Mouse (Mus musculus): Measurements from ENCODE around the gene Gprin1. TPM values are rescaled to one million over a fixed set of nuclear protein-coding genes. Genes with fewer than 3 reads are reported as not detected.
"Not testable (repeated sequence)": the region's sequence is repeated elsewhere in the genome, so short reads cannot be mapped to it uniquely, and the experiment has no call there.

The Gprin1 gene
- 15.6 and 22.5 TPM in 2 replicates for polyA plus RNA-seq (2015; fragmentation: Nextera tagmentation; extraction: Ambion mirVana)

- peak; percentile 64 for ATAC-seq (replicated peaks)
- WGBS, result 2% methylated on average over 29 of the region's 29 CpGs
- H3K4me1 ChIP-seq, result peaks cover 68% of the 10 kb centered on the region
These were observed at the start of gene Gprin1 for GRCm38 (mm10) chr13:54749864-54750411. Gene Gprin1, minus strand, starts transcription at chr13:54749874.

GRCm38 (mm10) chr13:54798740-54799139 lies 49.1 kb upstream of the Gprin1 start:
- Histone ChIP-seq H3K4me3 (no peak overlapping the region), H3K27ac (replicated peaks) (no peak overlapping the region), H3K36me3 (no peaks in the 10 kb centered on the region), H3K9ac (replicated peaks) (no peak overlapping the region), H3K4me2 (replicated peaks) (no peak overlapping the region), H3K4me1 (peaks cover 5% of the 10 kb centered on the region), H3K27me3 (0 out of 2 replicates have a peak, but pooled peaks cover 6% of the 10 kb centered on the region), H3K9me3 (no peaks in the 10 kb centered on the region)
- no peak for ATAC-seq (replicated peaks)
- WGBS, result 82% methylated on average over 10 of the region's 10 CpGs

More at GRCm38 (mm10) chr13:54749864-54750411, at the start of gene Gprin1:
- peak within 1 kb of the TSS; percentile 76 for H3K9ac ChIP-seq (replicated peaks)
- peak within 1 kb of the TSS; percentile 91 for H3K27ac ChIP-seq (replicated peaks)
- H3K27me3 ChIP-seq, result peaks cover 5% of the 10 kb centered on the region; the same call in 1 of the 2 replicates
- H3K4me2 ChIP-seq (replicated peaks), result peak within 1 kb of the TSS; percentile 69
- no peaks in the 10 kb centered on the region for H3K36me3 ChIP-seq
- peak within 1 kb of the TSS; percentile 77 for H3K4me3 ChIP-seq
- no peaks in the 10 kb centered on the region for H3K9me3 ChIP-seq

GRCm38 (mm10) chr13:54797861-54798643 lies 48.4 kb upstream of the Gprin1 start:
- Histone ChIP-seq H3K4me1 (peaks cover 5% of the 10 kb centered on the region), H3K9me3 (no peaks in the 10 kb centered on the region), H3K4me2 (replicated peaks) (no peak overlapping the region), H3K4me3 (no peak overlapping the region), H3K36me3 (no peaks in the 10 kb centered on the region), H3K27me3 (0 out of 2 replicates have a peak, but pooled peaks cover 6% of the 10 kb centered on the region), H3K9ac (replicated peaks) (no peak overlapping the region), H3K27ac (replicated peaks) (no peak overlapping the region)
- no peak for ATAC-seq (replicated peaks)
- 82% methylated on average over 16 of the region's 16 CpGs for WGBS

GRCm38 (mm10) chr13:54797356-54797755 lies 47.7 kb upstream of the Gprin1 start:
- WGBS, result 38% methylated on average over 4 of the region's 4 CpGs
- Histone ChIP-seq H3K36me3 (no peaks in the 10 kb centered on the region), H3K4me3 (no peak overlapping the region), H3K4me1 (peaks cover 5% of the 10 kb centered on the region), H3K9ac (replicated peaks) (no peak overlapping the region), H3K27me3 (0 out of 2 replicates have a peak, but pooled peaks cover 6% of the 10 kb centered on the region), H3K4me2 (replicated peaks) (no peak overlapping the region), H3K9me3 (no peaks in the 10 kb centered on the region), H3K27ac (replicated peaks) (no peak overlapping the region)
- no peak for ATAC-seq (replicated peaks)

GRCm38 (mm10) chr13:54794843-54795242 lies 45.2 kb upstream of the Gprin1 start:
- no peaks in the 10 kb centered on the region for H3K36me3 ChIP-seq
- H3K4me1 ChIP-seq, result peaks cover 7% of the 10 kb centered on the region
- H3K27ac ChIP-seq (replicated peaks), result no peak overlapping the region
- H3K9me3 ChIP-seq, result no peaks in the 10 kb centered on the region
- H3K4me3 ChIP-seq, result no peak overlapping the region
- peaks cover 15% of the 10 kb centered on the region for H3K27me3 ChIP-seq
- 47% methylated on average over 5 of the region's 5 CpGs for WGBS
- ATAC-seq (replicated peaks), result no peak
- H3K4me2 ChIP-seq (replicated peaks), result no peak overlapping the region
- H3K9ac ChIP-seq (replicated peaks), result no peak overlapping the region

- WGBS, result 77% methylated on average over 16 of the region's 16 CpGs
- H3K27me3 ChIP-seq, result peaks cover 15% of the 10 kb centered on the region
- ATAC-seq (replicated peaks), result no peak
These were observed 44.4 kb upstream of the Gprin1 start for GRCm38 (mm10) chr13:54794002-54794577.

GRCm38 (mm10) chr13:54792259-54793230 lies 42.9 kb upstream of the Gprin1 start:
- H3K27me3 ChIP-seq, result peaks cover 9% of the 10 kb centered on the region
- H3K4me3 ChIP-seq, result no peak overlapping the region
- H3K4me2 ChIP-seq (replicated peaks), result no peak overlapping the region
- WGBS, result 25% methylated on average over 21 of the region's 21 CpGs
- H3K27ac ChIP-seq (replicated peaks), result no peak overlapping the region
- ATAC-seq (replicated peaks), result no peak
- no peak overlapping the region for H3K9ac ChIP-seq (replicated peaks)
- H3K4me1 ChIP-seq, result peaks cover 17% of the 10 kb centered on the region
- H3K36me3 ChIP-seq, result no peaks in the 10 kb centered on the region
- no peaks in the 10 kb centered on the region for H3K9me3 ChIP-seq

More at GRCm38 (mm10) chr13:54794002-54794577, 44.4 kb upstream of the Gprin1 start:
- no peaks in the 10 kb centered on the region for H3K9me3 ChIP-seq
- H3K4me3 ChIP-seq, result no peak overlapping the region
- no peak overlapping the region for H3K4me2 ChIP-seq (replicated peaks)
- H3K36me3 ChIP-seq, result no peaks in the 10 kb centered on the region
- H3K27ac ChIP-seq (replicated peaks), result no peak overlapping the region
- no peak overlapping the region for H3K9ac ChIP-seq (replicated peaks)
- H3K4me1 ChIP-seq, result peaks cover 14% of the 10 kb centered on the region

- H3K4me3 ChIP-seq, result peak overlapping the region; percentile 51
- peak overlapping the region; percentile 54 for H3K9ac ChIP-seq (replicated peaks)
- H3K27ac ChIP-seq (replicated peaks), result no peak overlapping the region
- no peaks in the 10 kb centered on the region for H3K36me3 ChIP-seq
- no peaks in the 10 kb centered on the region for H3K9me3 ChIP-seq
- H3K27me3 ChIP-seq, result peaks cover 9% of the 10 kb centered on the region
- peak; percentile 39; the same call in 1 of the 2 replicates for ATAC-seq (replicated peaks)
- WGBS, result 1% methylated on average over 38 of the region's 38 CpGs
- H3K4me2 ChIP-seq (replicated peaks), result peak overlapping the region; percentile 98
- H3K4me1 ChIP-seq, result peaks cover 17% of the 10 kb centered on the region
These were observed 40.1 kb upstream of the Gprin1 start for GRCm38 (mm10) chr13:54789561-54790397.

- Histone ChIP-seq H3K4me3 (peak within 1 kb of the TSS; percentile 51), H3K9me3 (no peaks in the 10 kb centered on the region), H3K4me2 (replicated peaks) (peak within 1 kb of the TSS; percentile 98), H3K4me1 (peaks cover 17% of the 10 kb centered on the region), H3K36me3 (no peaks in the 10 kb centered on the region), H3K9ac (replicated peaks) (peak within 1 kb of the TSS; percentile 54), H3K27ac (replicated peaks) (no peak within 1 kb of the TSS), H3K27me3 (peaks cover 9% of the 10 kb centered on the region)
- 3% methylated on average over 48 of the region's 49 CpGs for WGBS
- peak; percentile 75 for ATAC-seq (replicated peaks)
These were observed 39.3 kb upstream of the Gprin1 start, which contains the start of gene Tspan17 for GRCm38 (mm10) chr13:54788740-54789560. Gene Tspan17, plus strand, starts transcription at chr13:54789377.

GRCm38 (mm10) chr13:54787591-54787990 lies 37.9 kb upstream of the Gprin1 start:
- not testable (repeated sequence) for H3K36me3 ChIP-seq; ATAC-seq (replicated peaks); H3K27me3 ChIP-seq; H3K9ac ChIP-seq (replicated peaks); H3K9me3 ChIP-seq; H3K4me3 ChIP-seq; H3K27ac ChIP-seq (replicated peaks); H3K4me2 ChIP-seq (replicated peaks)
- WGBS, result 31% methylated on average over 2 of the region's 2 CpGs
- peaks cover 17% of the 10 kb centered on the region for H3K4me1 ChIP-seq
